Mouse (Mus musculus) spleen, adult 12 weeks (tissue): ENCODE data around the gene Ftsj3.
"Not testable (repeated sequence)": the region's sequence is repeated elsewhere in the genome, so short reads cannot be mapped to it uniquely, and the experiment has no call there.

Experiments
- DNase-seq: peaks from one replicate; pipeline ENCODE4 v3.0.0; 2022; ENCODE audit warnings: low spot score

Ftsj3 gene

DNA sequence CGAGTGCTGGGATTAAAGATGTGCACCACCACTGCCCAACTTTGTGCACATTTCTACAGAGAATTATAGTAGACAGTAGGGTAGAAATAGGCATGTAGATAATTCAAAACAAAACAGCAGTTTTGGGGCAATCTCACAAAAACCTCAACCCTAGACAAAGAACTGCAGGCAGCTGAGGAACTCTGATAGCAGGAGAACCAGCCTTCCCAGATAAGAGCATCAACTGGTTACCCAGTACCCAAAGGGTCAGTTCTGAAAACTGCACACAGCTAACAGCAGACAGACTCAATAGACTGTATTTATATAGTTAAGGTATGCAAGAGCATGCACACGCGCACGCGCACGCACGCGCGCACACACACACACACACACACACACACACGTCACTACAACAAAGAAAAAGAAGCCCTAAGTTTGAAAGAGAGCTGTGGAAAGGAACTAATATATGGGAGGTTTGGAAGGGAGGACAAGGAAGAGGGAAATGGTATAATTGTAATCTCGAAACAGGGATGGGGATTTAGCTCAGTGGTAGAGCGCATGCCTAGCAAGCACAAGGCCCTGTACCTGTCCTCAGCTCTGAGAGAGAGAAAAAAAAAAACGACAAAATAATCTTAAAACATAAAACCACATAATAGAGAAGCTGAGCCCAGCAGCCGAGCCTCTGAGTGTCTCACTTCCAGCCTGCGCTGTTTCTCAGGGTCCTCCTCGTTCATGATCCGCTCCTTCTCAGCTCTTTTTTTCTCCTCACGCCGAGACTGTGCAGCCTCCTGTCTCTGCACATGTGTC, 54.3 kb downstream of the Ftsj3 start:
- DNase-seq, result no peak

DNA sequence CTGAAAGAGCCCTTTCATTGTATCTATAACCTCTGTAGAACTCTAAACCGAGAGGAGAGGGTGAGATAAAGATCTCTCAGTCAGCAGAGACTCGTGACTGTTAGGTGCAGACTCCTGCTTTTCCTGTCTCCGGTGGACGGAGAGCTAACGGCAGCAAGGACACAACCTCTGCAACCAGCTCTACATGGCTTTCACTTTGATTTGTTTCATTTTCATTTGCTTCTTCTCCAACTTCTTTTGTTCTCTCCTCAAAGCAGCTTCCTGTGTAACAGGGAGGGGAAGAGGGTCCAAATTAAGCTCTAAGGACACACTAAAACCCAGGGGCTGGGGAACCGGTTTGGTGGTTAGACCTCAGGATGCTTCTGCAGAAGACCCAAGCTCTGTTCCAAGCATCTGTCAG, 55.1 kb downstream of the Ftsj3 start:
- no peak for DNase-seq

DNA sequence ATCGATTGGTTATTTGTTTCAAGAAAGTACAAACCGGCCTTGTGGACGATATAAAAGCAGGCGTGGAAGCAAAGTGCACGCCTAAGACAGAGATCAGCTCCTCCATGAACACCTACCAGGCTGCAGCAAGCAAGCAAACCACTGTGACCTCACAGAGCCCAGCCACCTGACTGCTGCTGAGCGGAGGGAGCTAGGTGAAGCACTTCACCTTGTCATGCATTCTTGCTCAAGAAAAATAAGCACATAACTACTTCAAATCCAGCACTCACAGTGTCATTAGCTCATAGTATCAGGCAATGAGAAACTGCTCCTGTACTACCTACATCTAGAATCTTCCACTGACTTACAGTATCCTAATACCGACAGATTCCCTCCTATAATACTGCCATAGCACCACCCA, 55.9 kb downstream of the Ftsj3 start:
- DNase-seq, result not testable (repeated sequence)
